Mouse (Mus musculus): Measurements from ENCODE around the gene Ddx54.

DNA sequence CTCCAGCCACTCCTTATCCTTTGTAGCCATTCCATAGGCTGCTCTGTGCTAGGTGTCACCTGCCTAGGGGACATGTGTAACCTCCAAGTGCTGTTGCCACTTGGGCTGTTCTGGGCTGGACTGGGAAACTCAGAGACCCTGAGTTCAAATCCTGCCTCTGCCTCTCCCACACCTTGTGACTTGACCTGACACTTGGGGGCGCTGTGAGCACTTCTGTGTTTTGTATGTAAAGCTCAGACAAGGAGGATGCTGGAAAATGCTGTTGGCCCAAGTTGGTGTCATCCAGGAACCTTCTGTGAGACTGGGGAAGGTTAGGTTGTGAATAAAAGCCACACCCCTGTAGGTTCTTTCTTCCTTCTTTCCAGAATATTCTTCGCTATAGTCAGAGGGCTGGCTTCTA is 52.3 kb downstream of the Ddx54 start:
- TF ChIP-seq CTCF (IDR thresholded peaks at IDR 0.05; ENCODE audit: control insufficient read depth, insufficient read depth, insufficient replicate concordance, low read depth, low read length), result no peak
- no peak for TF ChIP-seq POLR2A (IDR thresholded peaks at IDR 0.05; ENCODE audit: control insufficient read depth, low read depth, low read length)

Measured in testis, adult 2 months (tissue).